Mouse (Mus musculus): ENCODE results near the gene Nup133.

Gene Nup133

DNA sequence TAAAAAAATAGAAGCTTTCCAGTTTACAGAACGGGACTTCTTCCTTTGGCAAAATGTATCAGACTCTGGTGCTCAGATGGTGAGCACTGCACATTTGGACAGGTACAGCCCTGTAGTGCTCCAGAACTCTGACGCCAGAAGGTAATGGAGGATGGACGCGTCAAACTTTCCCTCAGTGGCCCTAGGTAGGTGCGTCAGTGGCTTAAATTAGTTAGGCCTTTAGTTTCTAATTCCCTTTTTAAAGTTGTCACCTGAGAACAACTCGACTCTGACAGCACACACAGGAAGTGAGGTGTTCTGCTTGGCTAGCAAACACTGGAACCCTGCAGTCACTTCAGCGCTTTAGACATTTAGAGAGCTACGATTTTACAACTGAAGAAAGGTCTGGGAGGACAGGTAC lies 4.6 kb upstream of the Nup133 start:
- in situ Hi-C loops (cut with MboI, MseI), result no loop called here

DNA sequence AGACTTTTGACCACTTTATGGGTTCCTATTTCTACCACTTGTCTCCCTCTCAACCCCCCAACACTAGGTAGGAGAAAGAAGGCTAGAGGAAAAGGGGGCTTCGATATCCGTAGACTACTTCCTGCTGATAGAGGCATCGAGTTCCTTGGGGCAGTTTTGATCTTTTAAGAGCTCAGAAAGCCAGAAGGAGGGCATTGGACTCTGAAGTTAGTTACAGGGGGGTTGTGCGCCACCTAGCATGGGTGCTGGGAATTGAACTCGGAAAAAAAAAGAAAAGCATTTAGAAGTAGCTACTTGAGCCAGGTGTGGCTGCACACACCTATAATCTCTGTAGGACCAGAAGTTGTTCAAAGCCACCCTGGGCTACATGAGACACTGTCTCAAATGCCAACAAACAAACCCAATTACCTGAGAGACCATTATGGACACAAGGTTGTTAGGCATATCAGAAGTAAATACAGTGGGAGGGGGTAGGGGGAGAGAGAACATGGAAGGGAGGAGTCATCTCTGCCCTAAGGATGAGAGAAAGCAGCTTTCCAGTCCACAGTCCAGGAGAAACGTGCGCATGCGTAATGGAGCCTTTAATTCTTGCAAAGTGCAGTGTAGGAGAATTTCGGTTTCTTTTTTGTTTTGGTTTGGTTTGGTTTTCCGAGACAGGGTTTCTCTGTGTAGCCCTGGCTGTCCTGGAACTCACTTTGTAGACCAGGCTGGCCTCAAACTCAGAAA lies 1.2 kb upstream of the Nup133 start:
- in situ Hi-C loops (cut with MboI, MseI), result no loop called here

DNA sequence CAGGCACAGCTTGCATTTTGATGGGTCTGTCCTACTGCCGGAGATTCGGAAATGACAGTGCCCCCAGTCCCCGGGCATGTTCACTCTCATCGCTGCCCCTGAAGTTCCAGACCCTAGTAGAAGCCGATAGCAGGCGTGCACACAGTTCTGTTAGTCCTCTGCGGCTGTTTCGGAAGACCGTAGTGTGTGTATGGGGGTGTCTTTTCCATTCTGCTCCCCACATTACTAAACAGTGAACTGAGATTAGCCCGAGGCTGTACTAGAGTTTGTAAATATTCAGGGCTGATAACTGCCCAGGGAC lies 571 bp upstream of the Nup133 start:
- in situ Hi-C loops (cut with MboI, MseI), result loop anchor here (5.0 kb wide), 1 partner anchor 78 kb away; no protein-coding TSS in a partner anchor

DNA sequence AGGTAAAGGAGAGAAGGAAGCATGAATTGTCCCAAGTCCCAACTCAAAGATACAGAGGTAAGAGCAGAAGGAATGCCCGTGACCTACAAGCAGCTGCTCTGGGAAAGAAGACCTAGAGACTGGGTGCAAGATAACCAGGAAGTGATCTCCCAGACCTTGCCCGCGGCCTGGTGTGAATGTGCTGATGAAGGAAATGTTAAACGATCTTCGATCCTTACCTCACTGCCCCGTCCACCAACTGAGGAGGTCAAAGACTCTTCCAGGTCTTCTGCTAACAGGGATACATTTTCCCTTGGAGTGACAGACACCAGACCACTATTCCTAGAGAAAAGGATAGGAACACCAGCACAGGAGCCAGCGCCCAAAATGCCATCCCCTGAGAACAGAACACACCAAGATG lies 20.0 kb downstream of the Nup133 start:
- in situ Hi-C loops (cut with MboI, MseI), result no loop called here

DNA sequence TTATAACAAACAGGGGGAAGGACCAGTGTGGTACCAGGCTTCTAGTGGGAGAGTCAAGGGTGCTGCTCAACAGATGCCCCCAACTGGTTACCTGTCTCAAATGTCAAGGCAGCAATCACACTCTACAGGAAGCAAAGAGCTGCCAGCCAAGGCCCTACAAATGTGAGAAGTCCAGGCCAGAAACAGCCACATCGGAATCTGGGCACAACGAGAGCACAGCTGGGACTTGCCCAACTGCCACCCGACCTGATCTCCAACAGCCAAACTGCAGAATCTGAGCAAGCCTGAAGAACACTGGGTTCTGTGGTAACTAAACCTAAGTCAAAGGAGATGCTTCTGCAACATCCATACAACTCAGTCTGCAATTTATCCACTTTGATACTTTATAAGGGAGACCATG lies 23.4 kb downstream of the Nup133 start:
- in situ Hi-C loops (cut with MboI, MseI), result no loop called here

DNA sequence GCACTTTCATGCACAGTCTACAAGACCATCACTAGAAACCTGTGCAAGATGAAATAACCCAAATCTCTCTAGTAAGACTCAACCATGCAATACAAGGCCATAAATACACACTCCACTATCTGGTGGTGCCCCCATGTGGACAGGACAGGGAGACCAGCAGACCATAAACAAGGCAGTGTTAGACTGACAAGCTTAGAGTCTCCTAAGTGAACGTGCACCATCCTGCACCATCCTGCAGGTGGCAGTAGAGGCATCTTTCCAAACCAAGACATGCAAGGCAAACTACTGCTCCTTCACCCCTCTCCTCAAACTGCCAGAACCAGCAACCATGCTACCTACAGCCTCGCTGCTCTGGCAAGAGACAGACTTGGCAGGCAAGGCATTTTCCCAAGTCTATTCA lies 24.3 kb downstream of the Nup133 start:
- in situ Hi-C loops (cut with MboI, MseI), result no loop called here

DNA sequence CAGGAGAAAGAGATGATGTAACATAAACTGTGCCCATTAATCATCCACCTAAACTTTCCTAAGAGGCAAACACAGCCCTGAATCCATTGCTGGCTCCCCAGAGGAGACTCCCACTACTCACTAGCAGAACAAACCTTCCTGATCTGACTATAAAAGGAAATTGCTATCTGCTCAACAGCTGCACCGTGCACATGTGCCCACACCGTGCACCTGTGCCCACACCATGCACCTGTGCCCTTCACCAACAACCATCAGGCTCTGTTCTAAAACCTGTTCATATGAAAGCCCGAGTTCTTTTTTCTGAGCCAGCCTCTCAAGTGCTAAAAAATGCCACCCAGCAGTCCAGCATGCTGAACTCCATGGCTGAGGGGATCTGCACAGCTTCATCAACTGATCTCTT lies 34.4 kb downstream of the Nup133 start:
- in situ Hi-C loops (cut with MboI, MseI), result no loop called here

DNA sequence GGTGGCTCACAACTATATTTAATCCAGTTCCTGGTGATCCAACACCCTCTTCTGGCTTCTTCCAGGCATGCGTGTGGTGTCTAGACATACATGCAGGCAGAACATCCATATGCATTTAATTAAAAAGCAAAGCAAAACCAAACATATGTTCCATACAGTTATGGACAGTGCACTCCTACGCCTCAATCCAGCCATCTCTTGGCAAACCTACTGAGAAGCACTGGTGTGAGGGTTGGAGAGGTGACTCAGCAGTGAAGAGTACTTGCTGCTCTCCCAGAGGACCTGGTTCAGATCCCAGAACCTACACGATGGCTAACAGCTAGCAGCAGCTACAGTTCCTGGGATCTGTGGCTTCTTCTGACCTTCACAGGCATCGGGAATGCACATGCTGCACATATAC lies 36.8 kb downstream of the Nup133 start:
- in situ Hi-C loops (cut with MboI, MseI), result no loop called here

DNA sequence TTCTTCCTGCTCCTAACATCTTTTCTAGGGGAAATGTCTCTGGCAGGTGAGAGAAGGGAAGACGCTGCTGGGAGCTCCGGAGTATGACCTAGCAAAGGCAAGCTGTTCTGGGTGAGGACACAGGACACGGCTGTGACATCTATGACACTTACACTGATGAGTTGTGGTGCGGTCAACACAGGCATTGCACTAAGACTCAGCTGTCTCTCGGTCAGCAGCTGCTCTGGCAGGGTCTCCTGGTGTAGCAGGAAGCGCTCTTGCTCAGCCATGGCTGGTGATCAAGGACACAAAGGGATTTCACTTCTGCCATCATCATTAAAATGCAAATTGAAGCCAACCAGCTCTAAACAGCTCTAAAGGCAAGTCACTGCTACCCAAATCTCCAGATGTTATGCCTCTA lies 41.5 kb downstream of the Nup133 start:
- in situ Hi-C loops (cut with MboI, MseI), result no loop called here

DNA sequence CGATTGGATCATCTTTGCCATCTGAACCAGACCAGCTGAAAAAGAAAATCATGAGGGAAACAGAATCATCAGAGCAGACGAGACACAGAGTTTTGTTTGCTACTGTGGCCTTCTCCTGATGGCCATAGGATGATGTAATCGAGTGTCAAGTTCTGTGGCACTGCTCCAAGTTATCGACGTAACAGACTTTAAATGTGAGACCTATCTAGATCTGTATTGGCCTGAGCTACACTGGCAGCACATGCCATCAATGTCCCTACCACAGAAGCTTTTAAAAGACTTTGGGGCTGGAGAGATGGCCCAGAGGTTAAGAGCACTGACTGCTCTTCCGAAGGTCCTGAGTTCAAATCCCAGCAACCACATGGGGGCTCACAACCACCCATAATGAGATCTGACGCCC lies 46.4 kb downstream of the Nup133 start:
- in situ Hi-C loops (cut with MboI, MseI), result no loop called here

DNA sequence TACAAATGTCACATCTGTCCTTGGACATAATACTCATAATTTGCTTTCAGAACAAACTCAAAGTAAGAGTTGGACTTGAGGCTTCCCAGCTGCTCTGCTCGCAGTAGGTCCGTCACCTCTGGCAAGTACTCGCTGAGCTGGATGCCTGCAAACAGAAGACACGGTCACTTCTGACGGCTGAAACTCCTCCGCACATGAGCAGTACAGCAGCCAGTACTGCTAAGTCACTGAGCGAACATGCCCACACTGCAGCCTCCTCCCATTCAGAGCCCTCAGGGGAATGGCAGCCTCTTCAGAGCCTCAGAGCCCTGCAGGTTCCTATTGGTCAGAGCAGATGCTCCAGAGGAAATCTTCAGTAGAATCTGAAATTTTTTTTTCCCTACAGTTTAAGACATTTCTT lies 49.7 kb downstream of the Nup133 start:
- in situ Hi-C loops (cut with MboI, MseI), result no loop called here

DNA sequence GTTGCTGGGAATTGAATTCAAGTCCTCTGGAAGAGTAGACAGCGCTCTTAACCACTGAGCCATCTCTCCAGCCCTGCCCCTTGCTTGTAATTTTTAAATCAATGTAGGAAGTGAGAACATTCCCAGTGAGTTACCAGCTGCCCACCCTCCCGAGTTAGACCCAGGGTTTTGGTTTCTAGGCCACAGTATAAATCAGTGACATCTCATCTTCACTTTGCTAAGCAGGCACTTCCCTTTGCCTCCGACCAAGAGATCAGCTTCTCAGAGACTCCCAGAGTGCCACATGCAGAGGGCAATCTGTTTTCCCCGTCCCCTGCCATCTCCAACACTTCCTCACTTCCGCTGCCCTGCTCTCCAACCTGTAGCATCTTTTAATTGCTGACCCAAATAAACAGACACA lies 50.5 kb downstream of the Nup133 start:
- in situ Hi-C loops (cut with MboI, MseI), result no loop called here

DNA sequence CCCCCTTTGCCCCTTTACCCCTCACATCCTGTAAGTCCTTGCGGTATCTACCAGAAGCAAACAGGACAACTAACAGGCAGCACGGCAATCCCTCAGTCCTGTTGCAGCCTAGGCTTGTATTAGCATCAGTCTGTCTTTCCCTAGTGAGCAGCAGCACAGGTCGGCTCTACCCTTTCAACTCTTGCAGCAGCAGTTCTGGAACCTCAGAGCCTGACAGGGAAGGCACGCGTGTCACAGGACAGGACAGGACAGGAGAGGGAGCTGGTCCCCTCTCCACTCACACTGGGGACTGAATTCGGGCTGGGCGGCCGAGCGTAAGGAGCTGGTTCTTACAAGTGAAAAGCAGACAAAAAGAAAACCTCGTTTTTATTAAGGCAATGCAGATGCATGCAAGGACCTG lies 52.3 kb downstream of the Nup133 start:
- in situ Hi-C loops (cut with MboI, MseI), result no loop called here

DNA sequence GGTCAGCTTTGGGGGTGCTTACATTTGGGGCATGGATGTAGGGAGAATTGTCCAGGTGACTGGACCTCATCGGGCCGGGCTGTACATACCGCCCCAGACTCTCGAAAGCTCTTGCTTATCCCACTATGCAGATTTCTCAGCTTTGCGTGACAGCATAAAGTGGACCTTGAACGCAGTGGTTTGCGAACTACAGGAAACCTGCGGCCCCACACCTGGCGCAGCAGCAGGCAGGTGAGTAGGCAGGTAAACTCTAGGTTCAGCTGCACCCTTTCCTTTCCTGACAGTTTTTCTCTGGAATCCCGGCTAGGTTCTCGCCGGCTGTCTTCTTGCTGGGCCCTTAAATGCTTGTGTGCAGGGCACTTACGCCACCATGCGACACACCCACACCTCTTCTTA lies 52.7 kb downstream of the Nup133 start:
- in situ Hi-C loops (cut with MboI, MseI), result no loop called here

DNA sequence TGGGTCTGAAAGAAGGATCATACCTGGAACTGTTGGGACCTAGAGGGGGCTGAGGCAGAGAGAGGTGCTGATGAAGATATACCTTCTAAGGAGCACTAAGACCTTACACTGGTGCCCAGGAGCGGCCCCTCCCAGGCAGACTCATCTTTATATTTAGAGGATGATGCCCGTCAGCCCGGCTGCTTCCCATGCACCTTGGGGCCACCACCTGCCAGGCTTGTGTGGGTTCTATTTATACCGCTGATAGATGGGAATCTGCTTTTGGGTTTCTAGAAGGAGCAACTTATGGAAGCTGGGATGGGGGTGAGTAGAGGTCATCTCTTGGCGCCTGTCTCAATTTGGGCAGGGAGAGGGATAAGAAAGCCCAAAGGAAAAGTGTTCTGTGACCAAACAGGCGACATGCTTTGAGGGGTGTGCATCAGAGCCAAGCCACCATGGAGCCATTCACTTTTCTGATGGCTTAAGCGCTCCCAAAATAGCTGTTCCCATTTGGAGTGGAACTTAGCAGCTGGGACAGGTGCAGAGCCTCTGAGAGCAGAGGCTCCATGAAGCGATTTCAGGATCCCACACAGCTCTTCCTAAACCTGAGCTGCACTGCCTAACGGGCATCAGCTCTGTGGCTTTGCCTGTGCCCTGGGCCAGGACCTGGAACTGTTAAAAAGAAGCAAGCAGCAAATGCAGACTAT lies 53.2 kb downstream of the Nup133 start:
- in situ Hi-C loops (cut with MboI, MseI), result no loop called here

DNA sequence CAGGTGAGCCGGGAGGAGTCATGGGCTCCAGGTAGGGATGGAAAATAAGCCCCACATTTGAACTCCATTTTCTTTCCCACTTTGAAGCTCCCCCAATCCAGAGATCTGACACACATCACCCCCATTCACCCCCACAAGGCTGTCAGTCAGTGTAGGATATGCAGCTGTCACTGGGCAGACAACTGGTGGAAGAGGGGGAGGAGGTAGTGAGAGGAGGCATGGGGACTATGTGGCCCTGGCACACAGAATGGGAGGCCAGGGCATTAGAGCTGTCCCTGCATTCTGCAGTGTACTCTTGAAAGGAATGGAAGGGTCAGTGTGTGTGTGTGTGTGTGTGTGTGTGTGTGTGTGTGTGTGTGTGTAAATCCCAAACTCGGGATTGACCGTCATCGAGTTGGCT lies 53.8 kb downstream of the Nup133 start:
- in situ Hi-C loops (cut with MboI, MseI), result no loop called here

DNA sequence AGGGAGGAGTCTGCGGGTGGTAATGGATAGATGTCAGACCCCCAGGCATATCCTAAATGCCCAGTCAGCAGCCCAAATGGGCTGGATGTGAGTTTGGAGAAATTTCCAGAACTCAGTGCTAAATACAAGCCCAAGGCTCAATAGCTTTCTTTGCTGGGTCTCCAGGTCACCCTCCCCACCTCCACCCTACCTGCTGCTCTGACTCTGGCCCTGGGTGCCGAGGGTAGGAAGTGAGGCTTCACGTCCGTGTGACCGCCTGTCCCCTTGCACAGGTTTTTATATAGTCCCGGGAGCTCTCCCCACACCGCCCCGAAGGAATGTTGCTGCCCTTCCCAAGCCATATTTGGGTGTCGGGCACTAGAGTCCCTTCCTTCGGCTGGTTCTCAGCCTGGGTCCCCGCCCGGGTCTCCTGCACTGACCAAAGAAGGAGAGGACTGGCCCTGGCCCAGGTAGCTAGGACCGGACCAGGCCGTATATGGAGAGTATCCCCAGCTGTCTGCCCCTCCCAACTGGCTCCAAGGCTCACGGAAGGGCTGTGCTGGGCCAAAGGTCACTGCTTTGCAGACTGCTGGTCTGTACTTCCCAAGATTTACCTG lies 54.5 kb downstream of the Nup133 start, which contains the start of gene Acta1:
Gene Acta1 (minus strand): TSS at position 250 of the 596 bp plus-strand sequence.
- in situ Hi-C loops (cut with MboI, MseI), result no loop called here

DNA sequence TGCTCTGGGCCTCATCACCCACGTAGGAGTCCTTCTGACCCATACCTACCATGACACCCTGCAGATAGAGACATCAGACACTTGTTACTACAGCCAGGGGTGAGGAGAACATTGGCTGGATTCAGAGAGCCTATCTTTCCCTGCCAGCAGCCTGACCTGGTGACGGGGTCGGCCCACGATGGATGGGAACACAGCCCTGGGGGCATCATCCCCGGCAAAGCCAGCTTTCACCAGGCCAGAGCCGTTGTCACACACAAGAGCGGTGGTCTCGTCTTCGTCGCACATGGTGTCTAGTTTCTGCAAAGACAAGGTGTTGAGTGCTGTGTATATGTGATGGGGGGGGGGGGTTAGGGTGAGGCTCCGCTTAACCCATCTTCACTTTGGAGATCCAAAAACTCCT lies 55.7 kb downstream of the Nup133 start:
- in situ Hi-C loops (cut with MboI, MseI), result no loop called here

DNA sequence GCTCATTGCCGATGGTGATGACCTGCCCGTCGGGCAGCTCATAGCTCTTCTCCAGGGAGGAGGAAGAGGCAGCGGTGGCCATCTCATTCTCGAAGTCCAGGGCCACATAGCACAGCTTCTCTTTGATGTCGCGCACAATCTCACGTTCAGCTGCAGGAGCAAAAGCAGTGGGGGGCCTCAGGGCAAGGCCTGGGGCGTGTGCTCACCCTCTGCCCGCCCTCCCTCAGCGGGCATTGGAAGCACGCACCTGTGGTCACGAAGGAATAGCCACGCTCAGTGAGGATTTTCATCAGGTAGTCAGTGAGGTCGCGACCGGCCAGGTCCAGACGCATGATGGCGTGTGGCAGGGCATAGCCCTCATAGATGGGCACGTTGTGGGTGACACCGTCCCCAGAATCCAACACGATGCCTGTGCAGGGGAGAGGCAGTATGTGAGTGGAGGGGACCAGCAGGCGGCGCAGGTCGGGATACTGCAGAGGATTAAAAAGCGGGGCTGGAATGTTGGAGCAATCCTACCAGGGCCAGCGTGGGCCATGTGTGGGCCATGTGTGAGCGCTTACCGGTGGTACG lies 56.4 kb downstream of the Nup133 start:
- in situ Hi-C loops (cut with MboI, MseI), result no loop called here

DNA sequence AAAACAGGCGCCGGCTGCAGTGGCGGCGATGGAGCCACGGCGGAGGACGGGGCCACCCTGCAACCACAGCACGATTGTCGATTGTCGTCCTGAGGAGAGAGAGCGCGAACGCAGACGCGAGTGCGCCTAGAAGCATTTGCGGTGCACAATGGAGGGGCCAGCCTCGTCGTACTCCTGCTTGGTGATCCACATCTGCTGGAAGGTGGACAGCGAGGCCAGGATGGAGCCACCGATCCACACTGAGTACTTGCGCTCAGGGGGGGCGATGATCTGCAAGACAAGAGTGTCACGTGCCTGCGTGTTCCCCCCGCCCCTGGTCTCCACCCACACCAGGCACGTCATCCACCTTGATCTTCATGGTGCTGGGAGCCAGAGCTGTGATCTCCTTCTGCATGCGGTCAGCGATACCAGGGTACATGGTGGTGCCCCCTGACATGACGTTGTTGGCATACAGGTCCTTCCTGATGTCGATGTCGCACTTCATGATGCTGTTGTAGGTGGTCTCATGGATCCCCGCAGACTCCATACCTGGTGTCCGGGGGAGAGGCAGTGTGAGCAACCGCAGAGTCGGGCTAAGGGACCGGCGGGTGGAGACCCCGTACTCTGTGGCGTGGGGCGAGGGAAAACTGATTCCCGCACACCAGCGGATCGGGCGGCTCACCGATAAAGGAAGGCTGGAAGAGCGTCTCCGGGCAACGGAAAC lies 57.0 kb downstream of the Nup133 start:
- in situ Hi-C loops (cut with MboI, MseI), result no loop called here

DNA sequence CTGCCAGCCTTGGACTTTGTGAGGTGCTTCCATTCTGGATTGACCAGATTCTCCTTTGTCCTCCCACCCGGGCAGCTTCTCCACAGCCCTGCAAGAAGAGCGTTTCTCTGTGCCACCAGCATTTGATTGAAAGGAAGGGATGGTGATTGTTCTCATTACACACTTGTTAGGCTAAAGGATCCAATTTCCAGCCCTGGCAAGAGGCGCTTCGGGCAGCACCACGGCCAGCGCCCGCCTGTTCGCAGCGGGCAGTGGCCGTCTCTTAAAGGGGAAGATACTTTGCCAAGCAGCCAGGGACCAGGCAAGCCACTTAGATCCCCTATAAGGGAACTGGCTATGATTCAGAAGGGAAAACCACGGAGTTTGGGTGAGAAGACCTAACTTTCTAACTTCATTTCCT lies 57.8 kb downstream of the Nup133 start:
- in situ Hi-C loops (cut with MboI, MseI), result no loop called here

DNA sequence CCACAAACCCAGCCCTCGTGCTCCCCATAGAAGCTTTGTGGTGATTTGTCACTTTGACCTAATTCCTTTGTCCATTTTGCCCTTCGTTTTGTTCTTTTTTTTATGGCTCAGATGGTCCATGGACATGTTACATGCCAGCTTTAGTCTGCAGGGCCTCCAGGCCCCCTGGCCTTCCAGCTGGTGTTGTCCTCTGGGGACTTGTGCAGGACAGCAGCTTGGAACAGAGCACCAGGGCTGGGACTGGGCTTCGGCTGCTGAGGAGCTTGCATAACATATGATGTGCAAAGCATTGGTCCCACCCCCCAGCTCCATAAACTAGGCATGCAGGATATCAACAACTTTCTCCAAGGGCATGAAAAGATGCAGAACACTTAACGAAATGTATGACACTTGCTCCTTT lies 59.3 kb downstream of the Nup133 start:
- in situ Hi-C loops (cut with MboI, MseI), result no loop called here

All from regulatory T cell (primary cell).